ENCODE assay signal across 7 mouse cellular contexts in genomic region chr7:122968751-122969150, GRCm38 (mm10). TPM values are rescaled to one million over a fixed set of nuclear protein-coding genes. Genes with fewer than 3 reads are reported as not detected.
DNase-seq lines count a peak whose midpoint lies in the region; ATAC-seq and TF ChIP-seq lines count a peak whose summit lies in the region.

No protein-coding gene starts in this region.

- no peak for TF ChIP-seq EP300 in stomach, postnatal 0 days (optimal IDR thresholded peaks at IDR 0.05)

- H3K27me3 ChIP-seq in megakaryocyte, embryonic 14.5 days (replicated peaks), result no peaks in the 10 kb centered on the region
- no peaks in the 10 kb centered on the region for H3K27me3 ChIP-seq in forebrain, embryonic 12.5 days
- H3K27me3 ChIP-seq in liver, embryonic 12.5 days (replicated peaks), result no peaks in the 10 kb centered on the region
- H3K27me3 ChIP-seq in stomach, postnatal 0 days (ENCODE audit: control insufficient read depth, insufficient read depth, low read length), result no peaks in the 10 kb centered on the region

- H3K4me2 ChIP-seq in forebrain, embryonic 12.5 days, result peak overlapping the region; percentile 94
- peak overlapping the region; percentile 90 for H3K4me2 ChIP-seq in liver, embryonic 12.5 days
- H3K4me2 ChIP-seq in stomach, postnatal 0 days (replicated peaks; ENCODE audit: low read depth), result no peak overlapping the region; the same call in 1 of the 2 replicates

- no peak overlapping the region for H3K9ac ChIP-seq in forebrain, embryonic 12.5 days
- H3K9ac ChIP-seq in liver, embryonic 12.5 days, result peak overlapping the region; percentile 99; the same call in 1 of the 2 replicates
- no peak overlapping the region for H3K9ac ChIP-seq in stomach, postnatal 0 days (ENCODE audit: low read length)

- peaks cover 15% of the 10 kb centered on the region for H3K36me3 ChIP-seq in megakaryocyte, embryonic 14.5 days (replicated peaks; ENCODE audit: low read length)
- H3K36me3 ChIP-seq in forebrain, embryonic 12.5 days (replicated peaks), result peaks cover 14% of the 10 kb centered on the region; the same call in 1 of the 2 replicates
- peaks cover 16% of the 10 kb centered on the region for H3K36me3 ChIP-seq in liver, embryonic 12.5 days
- no peaks in the 10 kb centered on the region for H3K36me3 ChIP-seq in stomach, postnatal 0 days (ENCODE audit: control insufficient read depth, insufficient read depth, low read length)

- peak; percentile 42 for TF ChIP-seq CTCF in stomach, postnatal 0 days (IDR thresholded peaks at IDR 0.05; ENCODE audit: low read depth)

- DNase-seq in stomach, postnatal 0 days (ENCODE audit: low spot score), result no peak
- no peak for DNase-seq in gastrocnemius, postnatal 4 days (ENCODE audit: low spot score in 2 of 2)
- no peak for DNase-seq in ovary, postnatal 36 days (ENCODE audit: low spot score)

- H3K27ac ChIP-seq in forebrain, embryonic 12.5 days, result no peak overlapping the region
- H3K27ac ChIP-seq in liver, embryonic 12.5 days, result no peak overlapping the region
- no peak overlapping the region for H3K27ac ChIP-seq in stomach, postnatal 0 days (replicated peaks)

- peak overlapping the region; percentile 98 for H3K4me3 ChIP-seq in megakaryocyte, embryonic 14.5 days (replicated peaks)
- H3K4me3 ChIP-seq in forebrain, embryonic 12.5 days (replicated peaks), result peak overlapping the region; percentile 99
- peak overlapping the region; percentile 98 for H3K4me3 ChIP-seq in liver, embryonic 12.5 days
- H3K4me3 ChIP-seq in stomach, postnatal 0 days (ENCODE audit: low read depth, low read length), result no peak overlapping the region

- 65% methylated on average over 4 of the region's 4 CpGs for WGBS in forebrain, embryonic 12.5 days
- WGBS in liver, embryonic 12.5 days (ENCODE audit: insufficient replicate concordance), result 48% methylated on average over 4 of the region's 4 CpGs
- 45% methylated on average over 4 of the region's 4 CpGs for WGBS in stomach, postnatal 0 days

- H3K4me1 ChIP-seq in megakaryocyte, embryonic 14.5 days, result peaks cover 20% of the 10 kb centered on the region
- peaks cover 28% of the 10 kb centered on the region for H3K4me1 ChIP-seq in forebrain, embryonic 12.5 days
- H3K4me1 ChIP-seq in liver, embryonic 12.5 days, result peaks cover 28% of the 10 kb centered on the region
- peaks cover 3% of the 10 kb centered on the region; the same call in 1 of the 2 replicates for H3K4me1 ChIP-seq in stomach, postnatal 0 days (replicated peaks; ENCODE audit: control insufficient read depth, insufficient read depth)

- ATAC-seq in megakaryocyte, adult 5-6 weeks (ENCODE audit: poor library complexity, severe bottlenecking), result no peak
- no peak for ATAC-seq in forebrain, embryonic 12.5 days (ENCODE audit: low FRiP score)
- no peak for ATAC-seq in liver, embryonic 12.5 days
- ATAC-seq in stomach, postnatal 0 days (ENCODE audit: low FRiP score, low TSS enrichment), result no peak

- no peaks in the 10 kb centered on the region for H3K9me3 ChIP-seq in megakaryocyte, embryonic 14.5 days
- H3K9me3 ChIP-seq in forebrain, embryonic 12.5 days, result no peaks in the 10 kb centered on the region
- H3K9me3 ChIP-seq in liver, embryonic 12.5 days (replicated peaks), result no peaks in the 10 kb centered on the region
- no peaks in the 10 kb centered on the region for H3K9me3 ChIP-seq in stomach, postnatal 0 days (ENCODE audit: control insufficient read depth, low read length)

RNA-seq across cellular contexts. Expression of gene Rbbp6, which starts 3.3 kb away (rescaled TPM):
- polyA plus RNA-seq in megakaryocyte, embryonic 14.5 days (2012; ENCODE audit: insufficient read depth, low replicate concordance), result 9.4 and 48.6 TPM in 2 replicates
- total RNA-seq in megakaryocyte, adult 5-6 weeks (2015), result 66.1 and 83.1 TPM in 2 replicates
- 36.8 and 50.8 TPM in 2 replicates for total RNA-seq in megakaryocyte, adult 5-6 weeks (2017)
- 39.1 and 39.7 TPM in 2 replicates for polyA plus RNA-seq in forebrain, embryonic 12.5 days (2016; fragmentation: Nextera tagmentation; extraction: Ambion mirVana)
- polyA plus RNA-seq in liver, embryonic 12.5 days (2016; fragmentation: Nextera tagmentation; extraction: Ambion mirVana), result 15.8 and 17.6 TPM in 2 replicates
- polyA plus RNA-seq in stomach, postnatal 0 days (2015; fragmentation: Nextera tagmentation; extraction: Ambion mirVana), result 12.8 and 13.3 TPM in 2 replicates
- 10 to 100 TPM; 44.9 to 52.5 TPM for total RNA-seq in gastrocnemius, postnatal 4 days (2021)
